Mouse (Mus musculus): ENCODE results near the gene Muc13. TPM values are rescaled to one million over a fixed set of nuclear protein-coding genes. Genes with fewer than 3 reads are reported as not detected.

Muc13 gene
- polyA plus RNA-seq, 1 experiment from 2014 or later: 0.21 TPM

GRCm38 (mm10) chr16:33775733-33776335 lies 18.0 kb upstream of the Muc13 start:
- no peak overlapping the region for H3K4me3 ChIP-seq
- no peaks in the 10 kb centered on the region for H3K4me1 ChIP-seq
- no peak for DNase-seq (ENCODE audit: low spot score)
- H3K27me3 ChIP-seq (ENCODE audit: low read depth, poor library complexity, severe bottlenecking): no peaks in the 10 kb centered on the region
- no peaks in the 10 kb centered on the region for H3K9me3 ChIP-seq (replicated peaks)
- WGBS: 95% methylated on average over 1 of the region's 1 CpGs
- no peaks in the 10 kb centered on the region for H3K36me3 ChIP-seq
- H3K27ac ChIP-seq: no peak overlapping the region

GRCm38 (mm10) chr16:33776766-33777529 lies 16.9 kb upstream of the Muc13 start:
- H3K9me3 ChIP-seq (replicated peaks): no peaks in the 10 kb centered on the region
- DNase-seq (ENCODE audit: low spot score): no peak
- no peak overlapping the region for H3K27ac ChIP-seq
- no peaks in the 10 kb centered on the region for H3K36me3 ChIP-seq
- H3K4me1 ChIP-seq: no peaks in the 10 kb centered on the region
- 86% methylated on average over 7 of the region's 7 CpGs for WGBS
- H3K4me3 ChIP-seq: no peak overlapping the region
- no peaks in the 10 kb centered on the region for H3K27me3 ChIP-seq (ENCODE audit: low read depth, poor library complexity, severe bottlenecking)

- WGBS: 91% methylated on average over 6 of the region's 6 CpGs
- Histone ChIP-seq H3K4me3 (no peak overlapping the region), H3K4me1 (no peaks in the 10 kb centered on the region), H3K36me3 (no peaks in the 10 kb centered on the region), H3K27ac (no peak overlapping the region), H3K9me3 (replicated peaks) (no peaks in the 10 kb centered on the region), H3K27me3 (ENCODE audit: low read depth, poor library complexity, severe bottlenecking) (no peaks in the 10 kb centered on the region)
- DNase-seq (ENCODE audit: low spot score): no peak
Measured at GRCm38 (mm10) chr16:33777607-33778006, 16.2 kb upstream of the Muc13 start.

GRCm38 (mm10) chr16:33781789-33782728 lies 11.8 kb upstream of the Muc13 start:
- H3K4me1 ChIP-seq: no peaks in the 10 kb centered on the region
- no peaks in the 10 kb centered on the region for H3K9me3 ChIP-seq (replicated peaks)
- 70% methylated on average over 5 of the region's 5 CpGs for WGBS
- DNase-seq (ENCODE audit: low spot score): no peak
- no peaks in the 10 kb centered on the region for H3K36me3 ChIP-seq
- no peak overlapping the region for H3K4me3 ChIP-seq
- H3K27ac ChIP-seq: no peak overlapping the region
- H3K27me3 ChIP-seq (ENCODE audit: low read depth, poor library complexity, severe bottlenecking): no peaks in the 10 kb centered on the region

- Histone ChIP-seq H3K9me3 (replicated peaks) (no peaks in the 10 kb centered on the region), H3K4me1 (no peaks in the 10 kb centered on the region), H3K27me3 (ENCODE audit: low read depth, poor library complexity, severe bottlenecking) (no peaks in the 10 kb centered on the region), H3K27ac (no peak overlapping the region), H3K4me3 (no peak overlapping the region), H3K36me3 (no peaks in the 10 kb centered on the region)
- 98% methylated on average over 1 of the region's 1 CpGs for WGBS
- no peak for DNase-seq (ENCODE audit: low spot score)
Measured at GRCm38 (mm10) chr16:33782729-33783091, 11.1 kb upstream of the Muc13 start.

GRCm38 (mm10) chr16:33784547-33784946 lies 9.3 kb upstream of the Muc13 start:
- H3K27me3 ChIP-seq (ENCODE audit: low read depth, poor library complexity, severe bottlenecking): no peaks in the 10 kb centered on the region
- H3K36me3 ChIP-seq: no peaks in the 10 kb centered on the region
- H3K27ac ChIP-seq: no peak overlapping the region
- H3K4me3 ChIP-seq: no peak overlapping the region
- DNase-seq (ENCODE audit: low spot score): no peak
- no peaks in the 10 kb centered on the region for H3K4me1 ChIP-seq
- 93% methylated on average over 1 of the region's 1 CpGs for WGBS
- no peaks in the 10 kb centered on the region for H3K9me3 ChIP-seq (replicated peaks)

- no peak for DNase-seq (ENCODE audit: low spot score)
- Histone ChIP-seq H3K27me3 (ENCODE audit: low read depth, poor library complexity, severe bottlenecking) (no peaks in the 10 kb centered on the region), H3K4me1 (no peaks in the 10 kb centered on the region), H3K27ac (no peak overlapping the region), H3K36me3 (no peaks in the 10 kb centered on the region), H3K4me3 (no peak overlapping the region), H3K9me3 (replicated peaks) (no peaks in the 10 kb centered on the region)
- 75% methylated on average over 8 of the region's 8 CpGs for WGBS
Measured at GRCm38 (mm10) chr16:33785092-33785704, 8.6 kb upstream of the Muc13 start.

GRCm38 (mm10) chr16:33786657-33787390 lies 7.0 kb upstream of the Muc13 start:
- no peak for DNase-seq (ENCODE audit: low spot score)

GRCm38 (mm10) chr16:33795106-33795505 lies 1.3 kb downstream of the Muc13 start:
- 87% methylated on average over 4 of the region's 4 CpGs for WGBS
- H3K27me3 ChIP-seq (ENCODE audit: low read depth, poor library complexity, severe bottlenecking): no peaks in the 10 kb centered on the region
- no peak overlapping the region for H3K27ac ChIP-seq
- H3K4me3 ChIP-seq: no peak overlapping the region
- H3K4me1 ChIP-seq: no peaks in the 10 kb centered on the region
- H3K9me3 ChIP-seq (replicated peaks): no peaks in the 10 kb centered on the region
- DNase-seq (ENCODE audit: low spot score): no peak
- H3K36me3 ChIP-seq: no peaks in the 10 kb centered on the region

More at GRCm38 (mm10) chr16:33786657-33787390, 7.0 kb upstream of the Muc13 start:
- no peak overlapping the region for H3K4me3 ChIP-seq
- H3K4me1 ChIP-seq: no peaks in the 10 kb centered on the region
- 80% methylated on average over 7 of the region's 7 CpGs for WGBS
- H3K27me3 ChIP-seq (ENCODE audit: low read depth, poor library complexity, severe bottlenecking): no peaks in the 10 kb centered on the region
- no peaks in the 10 kb centered on the region for H3K9me3 ChIP-seq (replicated peaks)
- H3K36me3 ChIP-seq: no peaks in the 10 kb centered on the region
- H3K27ac ChIP-seq: no peak overlapping the region

GRCm38 (mm10) chr16:33795887-33796286 lies 2.0 kb downstream of the Muc13 start:
- no peak overlapping the region for H3K27ac ChIP-seq
- H3K36me3 ChIP-seq: no peaks in the 10 kb centered on the region
- H3K27me3 ChIP-seq (ENCODE audit: low read depth, poor library complexity, severe bottlenecking): no peaks in the 10 kb centered on the region
- DNase-seq (ENCODE audit: low spot score): no peak
- no peaks in the 10 kb centered on the region for H3K4me1 ChIP-seq
- WGBS: 86% methylated on average over 6 of the region's 6 CpGs
- H3K4me3 ChIP-seq: no peak overlapping the region
- H3K9me3 ChIP-seq (replicated peaks): no peaks in the 10 kb centered on the region

- Histone ChIP-seq H3K27ac (no peak overlapping the region), H3K36me3 (no peaks in the 10 kb centered on the region), H3K27me3 (ENCODE audit: low read depth, poor library complexity, severe bottlenecking) (no peaks in the 10 kb centered on the region), H3K9me3 (replicated peaks) (no peaks in the 10 kb centered on the region), H3K4me1 (no peaks in the 10 kb centered on the region), H3K4me3 (no peak overlapping the region)
- WGBS: 86% methylated on average over 3 of the region's 3 CpGs
- DNase-seq (ENCODE audit: low spot score): no peak
Measured at GRCm38 (mm10) chr16:33796756-33797155, 2.9 kb downstream of the Muc13 start.

GRCm38 (mm10) chr16:33797860-33798259 lies 4.0 kb downstream of the Muc13 start:
- DNase-seq (ENCODE audit: low spot score): peak; percentile 67
- 46% methylated on average over 5 of the region's 5 CpGs for WGBS
- H3K36me3 ChIP-seq: no peaks in the 10 kb centered on the region
- no peaks in the 10 kb centered on the region for H3K4me1 ChIP-seq
- H3K27me3 ChIP-seq (ENCODE audit: low read depth, poor library complexity, severe bottlenecking): no peaks in the 10 kb centered on the region
- H3K27ac ChIP-seq: no peak overlapping the region
- H3K4me3 ChIP-seq: no peak overlapping the region
- no peaks in the 10 kb centered on the region for H3K9me3 ChIP-seq (replicated peaks)

Data from limb, embryonic 10.5 days (tissue).